Mouse (Mus musculus): Measurements from ENCODE around the gene Sox3. TPM values are rescaled to one million over a fixed set of nuclear protein-coding genes. Genes with fewer than 3 reads are reported as not detected.

Sox3 gene
- total RNA-seq (2021) = not detected

- intact Hi-C loops (cut with DNase I) = no loop called here
These were observed at the start of gene Sox3 for GRCm38 (mm10) chrX:60892801-60893681. Sox3 (minus strand) TSS chrX:60893430.

GRCm38 (mm10) chrX:60940225-60940624, 47.0 kb upstream of the Sox3 start:
- no peak for DNase-seq
- intact Hi-C loops (cut with DNase I) = no loop called here

More at GRCm38 (mm10) chrX:60892801-60893681, at the start of gene Sox3:
- no peak for DNase-seq

GRCm38 (mm10) chrX:60899546-60899945, 6.3 kb upstream of the Sox3 start:
- no peak for DNase-seq
- intact Hi-C loops (cut with DNase I) = no loop called here

- no peak for DNase-seq
- intact Hi-C loops (cut with DNase I) = no loop called here
These were observed 5.4 kb upstream of the Sox3 start for GRCm38 (mm10) chrX:60898641-60899040.

- intact Hi-C loops (cut with DNase I) = no loop called here
- no peak for DNase-seq
These were observed 3.1 kb upstream of the Sox3 start for GRCm38 (mm10) chrX:60896296-60896695.

- DNase-seq = no peak
- intact Hi-C loops (cut with DNase I) = no loop called here
These were observed 2.2 kb upstream of the Sox3 start for GRCm38 (mm10) chrX:60895416-60895815.

GRCm38 (mm10) chrX:60893720-60894543, 702 bp upstream of the Sox3 start:
- intact Hi-C loops (cut with DNase I) = no loop called here
- no peak for DNase-seq

GRCm38 (mm10) chrX:60892098-60892800, 981 bp downstream of the Sox3 start:
- no peak for DNase-seq
- intact Hi-C loops (cut with DNase I) = no loop called here

- intact Hi-C loops (cut with DNase I) = no loop called here
These were observed 1.7 kb downstream of the Sox3 start for GRCm38 (mm10) chrX:60891329-60892095.

GRCm38 (mm10) chrX:60890651-60891050, 2.6 kb downstream of the Sox3 start:
- intact Hi-C loops (cut with DNase I) = no loop called here
- no peak for DNase-seq

More at GRCm38 (mm10) chrX:60891329-60892095, 1.7 kb downstream of the Sox3 start:
- DNase-seq = no peak

- no peak for DNase-seq
- intact Hi-C loops (cut with DNase I) = no loop called here
These were observed 3.2 kb downstream of the Sox3 start for GRCm38 (mm10) chrX:60889956-60890485.
